Mouse (Mus musculus) midbrain, postnatal 0 days (tissue): Measurements from ENCODE around the gene Padi3. TPM values are rescaled to one million over a fixed set of nuclear protein-coding genes. Genes with fewer than 3 reads are reported as not detected.

Source experiments
- ATAC-seq: fragments of 200-750 bp; cut with Nextera tagmentation; 2 replicates; pipeline ENCODE4 v1.8.0; 2017; ENCODE audit warnings: moderate number of reproducible peaks, mild to moderate bottlenecking, moderate TSS enrichment, moderate library complexity; ENCODE audit not compliant: low FRiP score
- DNase-seq: peaks from one replicate; pipeline ENCODE4 v3.0.0-alpha.2; 2015; ENCODE audit warnings: low spot score
- H3K27ac ChIP-seq: fragments of 300-500 bp; sonication (generic); 2 replicates; pipeline ENCODE4 v1.5.1; 2014; ENCODE audit warnings: low read depth, mild to moderate bottlenecking, low read length, mixed read lengths
- H3K27me3 ChIP-seq: fragments of 300-500 bp; sonication (generic); 2 replicates; pipeline ENCODE4 v1.6.1; 2014; ENCODE audit warnings: low read length, control low read depth, mixed read lengths; ENCODE audit not compliant: insufficient read depth
- H3K36me3 ChIP-seq: fragments of 300-500 bp; sonication (generic); 2 replicates; pipeline ENCODE4 v1.6.1; 2014; ENCODE audit warnings: low read length, control low read depth, mixed read lengths; ENCODE audit not compliant: insufficient read depth
- H3K4me1 ChIP-seq: fragments of 300-500 bp; sonication (generic); 2 replicates; pipeline ENCODE4 v1.6.1; 2014; ENCODE audit warnings: mild to moderate bottlenecking, control low read depth, antibody characterized with exemption, low read length, mixed read lengths; ENCODE audit not compliant: insufficient read depth
- H3K4me2 ChIP-seq: fragments of 300-500 bp; sonication (generic); 2 replicates; pipeline ENCODE4 v1.6.1; 2014; ENCODE audit warnings: low read depth, mild to moderate bottlenecking, low read length, mixed read lengths; ENCODE audit not compliant: poor library complexity, severe bottlenecking
- H3K4me3 ChIP-seq: fragments of 300-500 bp; sonication (generic); 2 replicates; pipeline ENCODE4 v1.5.1; 2014; ENCODE audit warnings: low read depth, mild to moderate bottlenecking, low read length, moderate library complexity
- H3K9ac ChIP-seq: fragments of 300-500 bp; sonication (generic); replicated peaks from 2 replicates; pipeline ENCODE4 v1.6.1; 2014; ENCODE audit warnings: mild to moderate bottlenecking, low read length, moderate library complexity, mixed read lengths; ENCODE audit not compliant: poor library complexity, severe bottlenecking
- H3K9me3 ChIP-seq: fragments of 300-500 bp; sonication (generic); 2 replicates; pipeline ENCODE4 v1.6.1; 2016; ENCODE audit warnings: low read length, control low read depth
- CTCF ChIP-seq: IDR thresholded peaks from 2 replicates; pipeline ENCODE4 v1.5.1; 2016; ENCODE audit warnings: antibody characterized with exemption, mild to moderate bottlenecking
- WGBS: fragments of 180-500 bp; shearing (Covaris S2); extraction: QIAGEN DNeasy Blood & Tissue Kit; methylation state at CpG from one replicate; pipeline ENCODE4 v1.1.7; 2014; 5-methylcytosine and 5-hydroxymethylcytosine counted together
- polyA plus RNA-seq: library from polyadenylated mRNA; unstranded; fragments of >200 nt; fragmentation: Nextera tagmentation; extraction: Ambion mirVana; gene quantifications from 2 replicates; pipeline ENCODE4 v1.2.1, GENCODE M21; 2015
- total RNA-seq: library from RNA; depleted of rRNA; stranded (reverse); fragments of >200 nt; gene quantifications from 2 replicates; pipeline ENCODE4 v1.2.3, GENCODE M21; 2014

Padi3 gene
- total and polyA plus RNA-seq, 2 experiments from 2014 or later, result not detected

GRCm38 (mm10) chr4:140763158-140763557 lies 47.3 kb downstream of the Padi3 start:
- Histone ChIP-seq H3K4me1 (no peaks in the 10 kb centered on the region), H3K9me3 (no peaks in the 10 kb centered on the region), H3K9ac (no peak overlapping the region), H3K27me3 (no peaks in the 10 kb centered on the region), H3K4me2 (no peak overlapping the region), H3K27ac (no peak overlapping the region), H3K36me3 (no peaks in the 10 kb centered on the region), H3K4me3 (no peak overlapping the region)
- WGBS, result 21% methylated on average over 9 of the region's 9 CpGs
- DNase-seq, result peak; percentile 15
- ATAC-seq, result no peak
- TF ChIP-seq CTCF, result peak; percentile 61

- TF ChIP-seq CTCF, result no peak
- H3K9ac ChIP-seq, result no peak overlapping the region
- H3K9me3 ChIP-seq, result no peaks in the 10 kb centered on the region
- DNase-seq (no peak), ATAC-seq (no peak)
- H3K27me3 ChIP-seq, result no peaks in the 10 kb centered on the region
- WGBS, result 90% methylated on average over 7 of the region's 7 CpGs
- no peak overlapping the region for H3K27ac ChIP-seq
- no peaks in the 10 kb centered on the region for H3K4me1 ChIP-seq
- H3K4me3 ChIP-seq, result no peak overlapping the region
- no peaks in the 10 kb centered on the region for H3K36me3 ChIP-seq
- no peak overlapping the region for H3K4me2 ChIP-seq
These were observed 48.8 kb downstream of the Padi3 start for GRCm38 (mm10) chr4:140761601-140762000.

- H3K27me3 ChIP-seq, result no peaks in the 10 kb centered on the region
- no peaks in the 10 kb centered on the region for H3K9me3 ChIP-seq
- H3K27ac ChIP-seq, result no peak overlapping the region
- H3K36me3 ChIP-seq, result no peaks in the 10 kb centered on the region
- no peak overlapping the region for H3K4me2 ChIP-seq
- no peaks in the 10 kb centered on the region for H3K4me1 ChIP-seq
- no peak overlapping the region for H3K4me3 ChIP-seq
- 89% methylated on average over 3 of the region's 3 CpGs for WGBS
- no peak for DNase-seq
- no peak for ATAC-seq
- no peak overlapping the region for H3K9ac ChIP-seq
- no peak for TF ChIP-seq CTCF
These were observed 54.6 kb downstream of the Padi3 start for GRCm38 (mm10) chr4:140755811-140756210.

GRCm38 (mm10) chr4:140753366-140753765 lies 57.1 kb downstream of the Padi3 start:
- Histone ChIP-seq H3K4me2 (no peak overlapping the region), H3K4me3 (no peak overlapping the region), H3K4me1 (no peaks in the 10 kb centered on the region), H3K9me3 (no peaks in the 10 kb centered on the region), H3K27ac (no peak overlapping the region), H3K27me3 (no peaks in the 10 kb centered on the region), H3K36me3 (no peaks in the 10 kb centered on the region), H3K9ac (no peak overlapping the region)
- DNase-seq (no peak), ATAC-seq (no peak)
- TF ChIP-seq CTCF, result no peak
- WGBS, result 62% methylated on average over 7 of the region's 7 CpGs

- Histone ChIP-seq H3K4me2 (peak overlapping the region; percentile 25), H3K27ac (no peak overlapping the region), H3K36me3 (no peaks in the 10 kb centered on the region), H3K27me3 (no peaks in the 10 kb centered on the region), H3K4me3 (no peak overlapping the region), H3K4me1 (no peaks in the 10 kb centered on the region), H3K9ac (no peak overlapping the region), H3K9me3 (no peaks in the 10 kb centered on the region)
- DNase-seq (no peak), ATAC-seq (no peak)
- no peak for TF ChIP-seq CTCF
- 8% methylated on average over 18 of the region's 19 CpGs for WGBS
These were observed 60.1 kb downstream of the Padi3 start for GRCm38 (mm10) chr4:140750328-140750727.

GRCm38 (mm10) chr4:140747978-140748377 lies 62.5 kb downstream of the Padi3 start:
- DNase-seq (no peak), ATAC-seq (no peak)
- no peaks in the 10 kb centered on the region for H3K27me3 ChIP-seq
- no peaks in the 10 kb centered on the region for H3K36me3 ChIP-seq
- 31% methylated on average over 12 of the region's 12 CpGs for WGBS
- H3K9me3 ChIP-seq, result no peaks in the 10 kb centered on the region
- H3K4me1 ChIP-seq, result no peaks in the 10 kb centered on the region
- H3K9ac ChIP-seq, result no peak overlapping the region
- no peak overlapping the region for H3K4me2 ChIP-seq
- TF ChIP-seq CTCF, result no peak
- no peak overlapping the region for H3K4me3 ChIP-seq
- H3K27ac ChIP-seq, result no peak overlapping the region
